Mouse (Mus musculus): ENCODE results near the gene Slc47a2. TPM values are rescaled to one million over a fixed set of nuclear protein-coding genes. Genes with fewer than 3 reads are reported as not detected.

Gene Slc47a2
- total RNA-seq (2023): under 1 TPM in 1 of 2 experiments, not detected in 1; 0.24 TPM

GRCm38 (mm10) chr11:61342505-61343420 is at the start of gene Slc47a2:
Gene Slc47a2 (minus strand): TSS chr11:61342860.

GRCm38 (mm10) chr11:61377881-61378613 is 35.4 kb upstream of the Slc47a2 start, which contains the start of gene Slc47a1:
Gene Slc47a1 (minus strand): TSS chr11:61378345.

GRCm38 (mm10) chr11:61266551-61267533 is 75.8 kb downstream of the Slc47a2 start, which contains the start of gene Aldh3a2:
Gene Aldh3a2 (minus strand): TSS chr11:61267464.

Other genes with a start within 250 kb of the Slc47a2 start
- 10 to 100 TPM; 10.9 to 11.9 TPM for gene Tnfrsf13b, start 216.1 kb downstream of the Slc47a2 start, total RNA-seq (2023)
- 10 to 100 TPM; 91.6 to 93.6 TPM for gene Usp22, start 167.8 kb downstream of the Slc47a2 start, total RNA-seq (2023)
- gene Aldh3a1, start 135.3 kb downstream of the Slc47a2 start, total RNA-seq (2023): not detected
- 10 to 100 TPM; 57.3 to 57.6 TPM for gene Aldh3a2, start 75.4 kb downstream of the Slc47a2 start, total RNA-seq (2023)
- gene Slc47a1, start 35.5 kb upstream of the Slc47a2 start, total RNA-seq (2023): not detected
- gene Rnf112, start 111.3 kb upstream of the Slc47a2 start, total RNA-seq (2023): not detected
- not detected for gene Mfap4, start 142.6 kb upstream of the Slc47a2 start, total RNA-seq (2023)
- gene Mapk7, start 151.5 kb upstream of the Slc47a2 start, total RNA-seq (2023): 10 to 100 TPM; 18.4 to 19.8 TPM
- not detected for gene B9d1, start 162.3 kb upstream of the Slc47a2 start, total RNA-seq (2023)
- gene Epn2, start 236.8 kb upstream of the Slc47a2 start, total RNA-seq (2023): 1 to 10 TPM; 1.3 to 2.5 TPM

Measured in T-cell, adult 66 days (primary cell).